Mouse (Mus musculus) CH12.LX (cell line): ENCODE data around the gene Actr1a.

Experiments used
- BHLHE40 ChIP-seq: IDR thresholded peaks from 2 replicates; pipeline ENCODE4 v1.6.1; 2011; ENCODE audit warnings: mild to moderate bottlenecking, low read depth, low read length, improper control_type of control experiment
- CHD2 ChIP-seq: IDR thresholded peaks from 2 replicates; pipeline ENCODE4 v1.6.1; 2011; ENCODE audit warnings: low read length, improper control_type of control experiment
- CTCF ChIP-seq, 2 experiments: IDR thresholded peaks in 1 of 2; conservative IDR thresholded peaks in 1 of 2; 2 replicates each; pipeline ENCODE4 v1.5.1; 2011 to 2012; ENCODE audit warnings: low read depth in 2 of 2, low read length in 2 of 2, improper control_type of control experiment in 1 of 2, inconsistent platforms in 1 of 2, mild to moderate bottlenecking in 1 of 2, moderate library complexity in 1 of 2
- E2F4 ChIP-seq: IDR thresholded peaks from 2 replicates; pipeline ENCODE4 v1.6.1; 2011; ENCODE audit warnings: low read depth, low read length, improper control_type of control experiment; ENCODE audit not compliant: insufficient replicate concordance
- MAFK ChIP-seq: IDR thresholded peaks from 2 replicates; pipeline ENCODE4 v1.6.1; 2011; ENCODE audit warnings: low read length, improper control_type of control experiment; ENCODE audit not compliant: insufficient replicate concordance
- MAX ChIP-seq: IDR thresholded peaks from 2 replicates; pipeline ENCODE4 v1.6.1; 2011; ENCODE audit warnings: low read length, improper control_type of control experiment
- MAZ ChIP-seq: IDR thresholded peaks from 2 replicates; pipeline ENCODE4 v1.6.1; 2012; ENCODE audit warnings: low read depth, mild to moderate bottlenecking, inconsistent platforms, low read length, improper control_type of control experiment, moderate library complexity
- NRF1 ChIP-seq: IDR thresholded peaks from 2 replicates; pipeline ENCODE4 v1.6.1; 2014; ENCODE audit warnings: low read depth, mild to moderate bottlenecking, inconsistent platforms, low read length, improper control_type of control experiment, moderate library complexity
- POLR2A ChIP-seq: IDR thresholded peaks from 2 replicates; pipeline ENCODE4 v1.6.1; 2011; ENCODE audit warnings: low read depth, mild to moderate bottlenecking, improper control_type of control experiment, low read length
- USF2 ChIP-seq: conservative IDR thresholded peaks from 2 replicates; pipeline ENCODE4 v1.6.1; 2011; ENCODE audit warnings: low read depth, low read length, improper control_type of control experiment
- ZKSCAN1 ChIP-seq: IDR thresholded peaks from 2 replicates; pipeline ENCODE4 v1.6.1; 2012; ENCODE audit warnings: low read depth, inconsistent platforms, low read length, improper control_type of control experiment, borderline replicate concordance
- ZNF384 ChIP-seq: IDR thresholded peaks from 2 replicates; pipeline ENCODE4 v1.6.1; 2012; ENCODE audit warnings: low read depth, low read length, improper control_type of control experiment, inconsistent platforms

GRCm38 (mm10) chr19:46416276-46416675 lies 20.7 kb upstream of the Actr1a start:
- TF ChIP-seq E2F4, result no peak
- TF ChIP-seq ZNF384, result no peak
- TF ChIP-seq MAZ, result no peak
- TF ChIP-seq BHLHE40, result no peak
- TF ChIP-seq POLR2A, result no peak
- TF ChIP-seq ZKSCAN1, result no peak
- TF ChIP-seq MAFK, result no peak
- no peak for TF ChIP-seq CTCF (conservative IDR thresholded peaks at IDR 0.05 in 1 of 2, IDR thresholded peaks at IDR 0.05 in 1 of 2; ENCODE audit: low read depth in 2 of 2, low read length in 2 of 2)
- TF ChIP-seq CHD2, result no peak
- TF ChIP-seq NRF1, result no peak
- TF ChIP-seq USF2, result no peak
- TF ChIP-seq MAX, result no peak
